Mouse (Mus musculus) liver, adult 2 months (tissue): ENCODE data around the gene Gm609. TPM values are rescaled to one million over a fixed set of nuclear protein-coding genes. Genes with fewer than 3 reads are reported as not detected.
"Not testable (repeated sequence)": the region's sequence is repeated elsewhere in the genome, so short reads cannot be mapped to it uniquely, and the experiment has no call there.

Source experiments
- DNase-seq: peaks from one replicate; pipeline ENCODE4 v3.0.0-alpha.2; 2011; ENCODE audit warnings: low read depth, low spot score; ENCODE audit errors: extremely low read depth
- H3K27ac ChIP-seq: fragments of 200-500 bp; replicated peaks from 2 replicates; pipeline ENCODE4 v1.5.1; 2012; ENCODE audit warnings: low read depth, mild to moderate bottlenecking, control low read depth, inconsistent platforms, low read length; ENCODE audit not compliant: insufficient read depth
- H3K27me3 ChIP-seq: fragments of 200-500 bp; 2 replicates; pipeline ENCODE4 v1.6.1; 2012; ENCODE audit warnings: mild to moderate bottlenecking, moderate library complexity, low read length, inconsistent platforms; ENCODE audit not compliant: control insufficient read depth, insufficient read depth
- H3K36me3 ChIP-seq: fragments of 200-500 bp; 2 replicates; pipeline ENCODE4 v1.6.1; 2012; ENCODE audit warnings: low read length, inconsistent platforms; ENCODE audit not compliant: control insufficient read depth, insufficient read depth
- H3K4me1 ChIP-seq: fragments of 200-500 bp; 2 replicates; pipeline ENCODE4 v1.6.1; 2011; ENCODE audit warnings: low read length; ENCODE audit not compliant: control insufficient read depth, insufficient read depth
- H3K4me3 ChIP-seq: fragments of 200-500 bp; 2 replicates; pipeline ENCODE4 v1.5.1; 2011; ENCODE audit warnings: low read depth, mild to moderate bottlenecking, control low read depth, low read length, moderate library complexity; ENCODE audit not compliant: insufficient read depth
- H3K79me2 ChIP-seq: fragments of 200-500 bp; 2 replicates; pipeline ENCODE4 v1.6.1; 2012; ENCODE audit warnings: inconsistent platforms, mild to moderate bottlenecking, low read length, moderate library complexity; ENCODE audit not compliant: control insufficient read depth, insufficient read depth
- H3K9ac ChIP-seq: fragments of 200-500 bp; 2 replicates; pipeline ENCODE4 v1.6.1; 2012; ENCODE audit warnings: low read depth, mild to moderate bottlenecking, control low read depth, inconsistent platforms, low read length
- CTCF ChIP-seq: fragments of 200-500 bp; IDR thresholded peaks from 2 replicates; pipeline ENCODE4 v1.5.1; 2011; ENCODE audit warnings: low read depth, low read length, control low read depth
- POLR2A ChIP-seq: fragments of 200-500 bp; IDR thresholded peaks from 2 replicates; pipeline ENCODE4 v1.6.1; 2011; ENCODE audit warnings: low read length, control low read depth; ENCODE audit not compliant: insufficient read depth; ENCODE audit errors: extremely low read depth
- WGBS: fragments of 180-500 bp; shearing (Covaris S2); methylation state at CpG from one replicate; pipeline ENCODE4 v1.1.7; 2018; 5-methylcytosine and 5-hydroxymethylcytosine counted together
- polyA plus RNA-seq: library from polyadenylated mRNA; depleted of rRNA; stranded (reverse); fragments of >200 nt; gene quantifications from 2 replicates; pipeline ENCODE4 v1.2.3, GENCODE M21; 2012; rRNA removed
- total RNA-seq: library from RNA; depleted of rRNA; stranded (reverse); fragments of >200 nt; gene quantifications from 2 replicates; pipeline ENCODE4 v1.2.3, GENCODE M21; 2014; rRNA removed

Gm609 gene
- total RNA-seq (0.46 and 0.74 TPM in 2 replicates), polyA plus RNA-seq (0.04 and 0.07 TPM in 2 replicates)

- H3K36me3 ChIP-seq: no peaks in the 10 kb centered on the region
- no peak for DNase-seq
- no peak within 1 kb of the TSS for H3K9ac ChIP-seq
- H3K27me3 ChIP-seq: no peaks in the 10 kb centered on the region
- no peak within 1 kb of the TSS for H3K4me3 ChIP-seq
- no peak within 1 kb of the TSS for H3K27ac ChIP-seq
- WGBS: 51% methylated on average over 5 of the region's 5 CpGs
- no peaks in the 10 kb centered on the region for H3K4me1 ChIP-seq
- TF ChIP-seq POLR2A (no peak), CTCF (no peak)
- H3K79me2 ChIP-seq: no peaks in the 10 kb centered on the region
Observed at GRCm38 (mm10) chr16:45492927-45493326, at the start of gene Gm609. TSS of gene Gm609 (minus strand) at chr16:45492969.

GRCm38 (mm10) chr16:45542108-45542507 is 49.3 kb upstream of the Gm609 start:
- Histone ChIP-seq H3K36me3 (no peaks in the 10 kb centered on the region), H3K27me3 (no peaks in the 10 kb centered on the region)
- TF ChIP-seq CTCF (no peak), POLR2A (no peak)

GRCm38 (mm10) chr16:45538342-45538741 is 45.6 kb upstream of the Gm609 start:
- not testable (repeated sequence) for H3K36me3 ChIP-seq, H3K4me1 ChIP-seq, H3K79me2 ChIP-seq, H3K4me3 ChIP-seq, DNase-seq, H3K27ac ChIP-seq, H3K9ac ChIP-seq, H3K27me3 ChIP-seq
- 33% methylated on average over 1 of the region's 1 CpGs for WGBS

More at GRCm38 (mm10) chr16:45542108-45542507, 49.3 kb upstream of the Gm609 start:
- Histone ChIP-seq H3K4me3 (no peak overlapping the region), H3K27ac (no peak overlapping the region), H3K79me2 (no peaks in the 10 kb centered on the region), H3K4me1 (no peaks in the 10 kb centered on the region), H3K9ac (no peak overlapping the region)
- DNase-seq: no peak

- TF ChIP-seq POLR2A (no peak), CTCF (no peak)
- 94% methylated on average over 5 of the region's 5 CpGs for whole genome bisulfite sequencing
- no peaks in the 10 kb centered on the region for H3K36me3 ChIP-seq
- no peaks in the 10 kb centered on the region for H3K4me1 ChIP-seq
- no peak within 1 kb of the TSS for H3K27ac ChIP-seq
- H3K9ac ChIP-seq: no peak within 1 kb of the TSS
- no peaks in the 10 kb centered on the region for H3K79me2 ChIP-seq
- H3K4me3 ChIP-seq: no peak within 1 kb of the TSS
- DNase-seq: no peak
- H3K27me3 ChIP-seq: no peaks in the 10 kb centered on the region
Observed at GRCm38 (mm10) chr16:45535009-45535408, 42.2 kb upstream of the Gm609 start, which contains the start of gene Slc9c1. TSS of gene Slc9c1 (plus strand) at chr16:45535309.

GRCm38 (mm10) chr16:45531950-45532349 is 39.2 kb upstream of the Gm609 start, which contains the start of gene Gm17783:
TSS of gene Gm17783 (minus strand) at chr16:45532050.
- 80% methylated on average over 4 of the region's 4 CpGs for WGBS
- Histone ChIP-seq H3K36me3 (no peaks in the 10 kb centered on the region), H3K27ac (no peak within 1 kb of the TSS), H3K27me3 (no peaks in the 10 kb centered on the region), H3K4me3 (no peak within 1 kb of the TSS), H3K9ac (no peak within 1 kb of the TSS), H3K4me1 (no peaks in the 10 kb centered on the region), H3K79me2 (no peaks in the 10 kb centered on the region)
- no peak for DNase-seq
- no peak for TF ChIP-seq CTCF
- TF ChIP-seq POLR2A: no peak

- no peaks in the 10 kb centered on the region for H3K79me2 ChIP-seq
- H3K4me1 ChIP-seq: no peaks in the 10 kb centered on the region
- no peak overlapping the region for H3K9ac ChIP-seq
- H3K36me3 ChIP-seq: no peaks in the 10 kb centered on the region
- DNase-seq: no peak
- TF ChIP-seq CTCF (no peak), POLR2A (no peak)
- H3K4me3 ChIP-seq: no peak overlapping the region
- no peaks in the 10 kb centered on the region for H3K27me3 ChIP-seq
- WGBS: 71% methylated on average over 5 of the region's 5 CpGs
- H3K27ac ChIP-seq: no peak overlapping the region
Observed at GRCm38 (mm10) chr16:45525551-45525950, 32.8 kb upstream of the Gm609 start.
